Mouse (Mus musculus): Measurements from ENCODE around the gene Tns3. TPM values are rescaled to one million over a fixed set of nuclear protein-coding genes. Genes with fewer than 3 reads are reported as not detected.

Gene Tns3
- total RNA-seq, 1 experiment from 2014 or later: 5.8 TPM

DNA sequence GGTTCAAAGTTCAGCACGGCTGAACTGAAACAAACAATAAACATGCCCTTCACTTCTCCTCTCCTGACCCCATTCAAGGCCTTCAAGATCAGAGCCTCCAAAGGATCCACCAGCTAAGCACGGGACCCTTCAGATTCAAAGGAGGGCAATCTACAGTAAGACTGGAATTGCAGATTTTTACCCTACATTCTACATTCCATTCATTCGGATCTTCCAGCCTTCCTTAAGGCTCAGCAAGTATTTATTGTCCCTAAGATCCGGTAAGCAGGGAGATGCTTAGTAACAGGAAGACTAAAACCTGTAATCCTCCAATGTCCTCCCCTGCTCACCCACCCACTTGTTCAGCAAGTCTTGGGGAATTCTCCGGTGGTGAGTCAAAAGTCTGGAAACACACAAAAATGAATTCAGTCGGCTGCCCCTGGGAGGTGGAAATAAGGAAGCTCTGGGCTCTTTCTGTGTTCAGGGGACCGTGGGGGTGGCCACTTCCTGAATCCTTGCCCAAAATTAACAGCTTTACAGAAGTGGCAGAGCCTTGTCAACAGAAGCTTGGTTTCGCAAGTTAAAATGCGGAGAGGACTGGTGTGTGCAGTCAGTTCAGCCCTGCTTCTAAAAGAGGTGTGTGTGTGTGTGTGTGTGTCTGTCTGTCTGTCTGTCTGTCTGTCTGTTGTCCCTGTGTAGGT, 75.0 kb downstream of the Tns3 start:
- peak; percentile 89 for ATAC-seq (ENCODE audit: extremely low read depth, insufficient number of reproducible peaks, low FRiP score, poor library complexity, severe bottlenecking)

DNA sequence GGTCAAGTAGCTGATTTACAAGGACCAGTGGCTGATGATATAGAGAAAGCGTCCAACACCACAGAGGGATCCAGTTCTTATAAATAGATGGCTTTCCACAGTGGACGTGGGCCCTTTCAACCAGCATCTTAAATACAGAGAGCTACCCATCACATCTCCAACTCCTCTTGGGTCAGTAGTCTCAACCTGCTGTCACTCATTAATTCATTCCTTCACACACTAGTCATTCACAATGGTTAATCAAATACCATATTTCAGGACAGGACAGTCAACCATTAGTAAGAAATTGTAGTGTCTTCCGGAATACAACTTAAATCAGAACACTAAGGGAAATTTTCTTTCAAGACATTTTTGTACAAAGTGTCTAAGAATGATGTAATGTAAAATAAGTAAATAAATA, 76.4 kb downstream of the Tns3 start:
- no peak for ATAC-seq (ENCODE audit: extremely low read depth, insufficient number of reproducible peaks, low FRiP score, poor library complexity, severe bottlenecking)

DNA sequence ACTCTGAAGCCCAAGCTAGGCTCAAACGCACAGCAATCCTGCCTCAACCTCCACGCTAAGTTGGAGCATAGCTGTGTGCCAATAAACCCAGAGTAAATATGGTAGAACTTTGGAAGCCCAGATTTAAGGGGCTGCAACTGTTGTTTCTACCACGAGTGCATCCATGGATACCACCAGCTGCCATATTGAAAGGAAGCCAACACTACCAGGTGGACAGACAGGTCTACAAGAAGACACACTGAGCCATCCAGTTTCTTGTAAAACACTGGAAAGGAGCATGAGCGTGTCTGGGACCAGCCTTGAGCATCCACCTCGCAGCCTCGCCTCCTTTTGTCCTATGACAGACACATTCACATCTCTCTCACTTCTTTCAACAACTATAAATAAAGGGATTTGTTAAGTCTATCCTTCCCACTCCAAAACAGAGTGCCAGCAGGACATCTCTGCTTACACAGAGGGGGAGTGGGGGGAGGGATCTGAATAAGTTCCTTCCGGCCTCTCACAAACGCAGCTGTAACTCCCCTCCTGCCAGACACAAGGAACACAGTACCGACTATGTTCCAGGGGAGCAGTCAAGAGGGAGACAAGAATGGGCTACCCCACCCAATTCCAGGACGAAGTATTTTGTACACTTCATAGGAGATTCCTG, 77.2 kb downstream of the Tns3 start:
- no peak for ATAC-seq (ENCODE audit: extremely low read depth, insufficient number of reproducible peaks, low FRiP score, poor library complexity, severe bottlenecking)

DNA sequence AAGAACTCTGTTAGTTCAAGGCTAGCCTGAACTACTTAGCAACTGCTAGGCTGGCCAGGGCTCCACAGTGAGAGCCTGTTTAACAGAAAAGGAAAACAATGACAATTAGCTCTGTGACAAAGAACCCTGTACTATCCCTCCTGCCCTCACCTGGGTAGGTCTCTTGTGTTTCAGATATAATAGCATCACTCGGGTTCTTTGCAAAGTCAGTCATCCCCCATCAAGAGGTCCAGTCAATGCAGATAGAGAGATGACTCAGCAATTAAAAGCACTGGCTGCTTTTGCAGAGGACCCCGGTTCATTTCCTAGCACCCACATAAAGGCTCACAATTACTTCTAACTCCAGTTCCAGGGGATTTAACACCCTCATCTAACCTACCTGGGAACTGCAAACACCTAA, 78.0 kb downstream of the Tns3 start:
- ATAC-seq (ENCODE audit: extremely low read depth, insufficient number of reproducible peaks, low FRiP score, poor library complexity, severe bottlenecking): no peak

DNA sequence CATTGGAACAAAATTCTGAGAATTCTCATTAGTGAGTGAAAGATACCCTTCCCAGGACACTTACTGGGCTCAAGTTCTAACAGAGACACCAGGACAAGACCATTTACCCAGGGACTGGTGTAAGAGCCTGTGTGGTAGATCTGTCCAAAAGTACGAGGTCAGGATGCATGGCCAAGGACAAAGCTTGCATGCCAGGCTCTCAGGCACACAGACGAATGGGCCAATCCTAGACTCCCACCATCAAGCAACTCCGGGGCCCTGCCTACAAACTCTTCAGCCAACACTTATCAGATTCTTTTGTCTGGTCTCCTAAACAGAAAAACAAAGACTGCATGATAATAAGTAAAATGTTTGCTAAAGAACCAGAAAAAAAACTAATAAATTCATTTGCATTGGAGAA, 78.6 kb downstream of the Tns3 start:
- no peak for ATAC-seq (ENCODE audit: extremely low read depth, insufficient number of reproducible peaks, low FRiP score, poor library complexity, severe bottlenecking)

DNA sequence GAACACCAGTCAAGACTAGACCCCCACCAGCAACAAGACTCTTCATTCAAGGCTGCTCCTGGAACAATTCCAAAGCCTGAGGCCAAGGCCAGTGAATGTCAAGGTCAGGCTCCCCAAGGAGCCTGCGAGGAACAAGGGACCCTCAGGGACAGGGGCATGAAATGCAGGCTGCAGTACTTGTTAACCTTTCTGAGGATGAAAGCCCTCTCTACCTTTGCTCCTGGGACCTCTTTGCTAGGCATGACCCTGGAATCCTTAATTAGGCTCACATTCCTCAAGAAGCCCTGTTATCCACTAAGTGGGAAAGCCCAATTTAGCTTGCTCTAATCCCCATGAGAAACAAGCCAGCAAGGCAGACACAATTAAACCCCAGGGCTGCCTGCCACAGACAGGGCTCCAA, 79.4 kb downstream of the Tns3 start:
- no peak for ATAC-seq (ENCODE audit: extremely low read depth, insufficient number of reproducible peaks, low FRiP score, poor library complexity, severe bottlenecking)

DNA sequence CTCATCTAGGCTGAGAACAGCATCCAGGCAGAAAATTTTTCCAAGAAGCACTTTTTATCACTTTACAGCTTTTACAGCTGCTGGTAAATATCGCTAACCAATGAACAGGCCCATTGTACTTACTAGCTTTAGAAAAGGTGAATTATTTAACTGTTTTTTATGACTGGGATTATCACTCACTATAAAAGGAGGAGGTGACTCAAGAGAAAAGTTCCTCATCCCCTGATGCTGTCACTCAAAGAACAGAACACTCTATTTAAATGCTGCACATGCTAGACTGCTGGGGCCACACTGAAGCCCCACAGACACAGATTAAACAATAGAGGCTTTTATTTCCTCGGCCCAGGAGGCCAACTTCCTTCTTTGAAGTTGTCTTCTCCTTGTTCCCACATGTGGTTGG, 80.0 kb downstream of the Tns3 start:
- ATAC-seq (ENCODE audit: extremely low read depth, insufficient number of reproducible peaks, low FRiP score, poor library complexity, severe bottlenecking): no peak

DNA sequence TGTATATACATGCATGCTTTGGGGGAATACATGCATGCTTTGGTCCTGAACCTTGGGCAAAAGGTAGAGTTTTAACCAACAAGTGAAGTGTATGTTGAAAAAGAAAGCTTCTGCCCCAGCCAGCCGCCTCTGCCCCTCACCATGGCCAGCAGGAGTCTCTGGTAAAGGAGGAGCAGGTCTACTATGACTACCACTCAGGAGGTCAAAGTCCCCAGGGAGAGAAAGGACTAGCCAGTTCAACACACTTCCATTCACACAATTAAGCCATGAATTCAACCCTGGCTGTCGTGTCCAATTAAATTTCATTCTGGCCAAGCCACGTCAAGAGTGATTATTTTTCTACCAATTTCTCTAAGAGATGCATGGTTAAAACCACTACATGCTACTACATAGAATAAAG, 81.2 kb downstream of the Tns3 start:
- no peak for ATAC-seq (ENCODE audit: extremely low read depth, insufficient number of reproducible peaks, low FRiP score, poor library complexity, severe bottlenecking)

DNA sequence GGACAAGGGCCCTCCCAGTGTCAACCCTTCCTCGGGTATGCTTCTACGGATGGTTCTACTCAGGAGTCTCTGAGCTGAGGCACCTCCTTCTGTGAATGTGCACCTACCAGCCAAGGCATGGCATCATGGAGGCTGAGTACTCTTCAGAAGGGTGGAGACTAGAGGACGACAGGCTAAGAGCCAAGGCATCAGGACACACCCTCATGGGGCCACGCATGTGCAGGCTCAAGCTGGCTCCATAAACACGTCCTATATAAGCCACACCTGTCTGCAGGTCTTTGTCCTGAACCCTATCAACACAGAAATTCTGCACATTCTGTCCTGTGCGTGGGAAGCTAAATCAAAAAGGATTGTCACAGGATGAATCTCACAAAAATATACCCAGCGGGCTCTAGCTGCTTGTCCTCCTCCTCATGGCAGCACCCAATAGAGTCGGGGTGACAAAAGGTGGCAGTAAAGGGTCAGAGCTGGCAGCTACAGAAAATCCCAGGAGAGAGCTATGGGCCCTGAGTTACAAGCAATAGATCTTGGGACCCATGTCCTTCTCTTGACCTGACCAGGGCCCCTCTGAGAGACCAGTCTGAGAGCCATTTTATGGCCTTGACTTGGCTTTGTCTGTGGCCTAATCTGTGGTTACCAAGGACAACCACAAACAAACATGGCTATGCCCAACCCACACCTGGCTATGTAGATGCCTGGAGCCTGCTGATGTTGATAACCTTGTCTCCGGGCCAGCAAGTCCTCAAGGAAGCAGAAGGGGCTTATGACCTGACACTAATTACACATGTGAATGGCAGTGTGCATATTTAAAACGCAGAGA, 82.0 kb downstream of the Tns3 start:
- ATAC-seq (ENCODE audit: extremely low read depth, insufficient number of reproducible peaks, low FRiP score, poor library complexity, severe bottlenecking): no peak

DNA sequence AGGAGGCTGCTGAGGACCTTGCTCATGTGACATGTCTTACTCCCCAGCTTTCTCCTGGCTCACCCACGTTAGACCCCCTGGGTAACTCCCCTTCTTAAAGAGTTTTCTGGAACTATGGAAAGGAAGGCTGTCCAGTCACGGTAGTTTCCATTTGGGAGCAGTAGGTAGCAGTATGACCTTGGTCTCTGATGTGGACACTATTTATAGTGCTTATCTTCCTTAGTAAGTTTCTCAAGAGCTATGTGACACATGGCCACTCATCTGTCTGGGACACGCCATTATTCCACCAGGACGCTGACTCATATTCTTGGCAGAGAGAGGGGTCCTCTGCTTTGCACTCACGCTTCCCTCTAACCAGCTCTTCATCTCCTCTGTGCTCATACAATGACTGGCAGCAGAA, 84.5 kb downstream of the Tns3 start:
- no peak for ATAC-seq (ENCODE audit: extremely low read depth, insufficient number of reproducible peaks, low FRiP score, poor library complexity, severe bottlenecking)

DNA sequence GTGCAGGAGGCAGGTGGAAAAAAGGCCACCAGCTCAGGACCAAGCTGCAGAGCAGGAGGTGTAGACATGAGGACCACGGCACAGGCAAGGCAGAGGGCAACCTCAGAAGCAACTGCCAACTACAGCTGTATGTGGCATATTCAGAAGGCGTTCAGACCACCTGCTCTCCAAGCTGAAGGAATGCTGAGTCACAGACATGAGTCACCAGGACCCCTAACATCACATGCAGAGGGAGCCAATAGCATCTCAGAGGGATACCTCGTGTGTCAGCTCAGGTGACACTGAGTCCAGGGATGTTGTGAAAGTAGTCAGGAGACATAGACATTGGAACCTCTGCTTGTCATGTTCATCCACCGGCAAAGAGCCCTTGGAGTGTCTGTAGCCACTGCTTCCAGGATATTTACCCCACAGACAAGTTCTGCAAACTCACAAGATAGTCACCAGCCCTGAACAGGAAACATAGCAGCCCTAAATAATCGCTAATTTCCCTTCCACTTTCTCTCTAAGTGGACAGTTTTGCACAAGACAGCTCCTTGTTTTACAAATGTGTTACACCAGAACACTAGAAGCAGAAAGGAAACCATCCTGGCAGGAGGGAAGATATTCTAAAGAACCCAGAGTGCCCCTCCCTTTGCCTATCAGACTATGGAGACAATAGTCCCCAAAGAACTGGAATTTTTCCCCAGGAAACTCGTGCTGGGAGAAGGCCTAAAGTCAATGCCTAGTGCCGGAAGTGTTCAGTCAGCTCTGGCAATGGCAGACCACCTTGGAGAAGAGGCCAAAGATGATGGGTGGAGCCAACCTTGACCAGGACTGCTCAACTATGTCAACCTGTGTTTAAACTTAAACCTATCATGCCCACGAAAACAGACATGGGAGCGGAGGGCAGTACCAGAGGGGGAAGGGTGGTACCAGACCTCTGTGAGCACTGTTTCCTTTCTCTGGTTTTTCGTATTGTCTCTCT, 88.8 kb downstream of the Tns3 start:
- ATAC-seq (ENCODE audit: extremely low read depth, insufficient number of reproducible peaks, low FRiP score, poor library complexity, severe bottlenecking): no peak

DNA sequence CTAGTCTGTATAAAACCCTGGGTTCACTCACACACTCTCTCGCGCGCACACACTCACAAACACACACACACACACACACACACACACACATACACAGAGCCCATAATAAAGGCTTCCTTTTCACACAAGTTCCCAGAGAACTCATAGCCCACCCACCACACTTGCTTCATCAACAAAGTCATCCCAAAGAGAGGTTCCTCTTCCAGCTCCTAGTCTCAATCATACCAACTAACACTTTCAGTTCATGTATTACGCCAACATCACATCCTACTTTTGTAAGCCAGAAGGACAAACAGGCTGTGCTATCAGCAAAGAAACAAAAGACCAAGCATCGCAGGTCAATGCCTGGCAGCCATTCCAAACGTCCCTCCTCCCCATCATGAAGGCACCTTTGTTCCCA, 89.8 kb downstream of the Tns3 start:
- no peak for ATAC-seq (ENCODE audit: extremely low read depth, insufficient number of reproducible peaks, low FRiP score, poor library complexity, severe bottlenecking)

DNA sequence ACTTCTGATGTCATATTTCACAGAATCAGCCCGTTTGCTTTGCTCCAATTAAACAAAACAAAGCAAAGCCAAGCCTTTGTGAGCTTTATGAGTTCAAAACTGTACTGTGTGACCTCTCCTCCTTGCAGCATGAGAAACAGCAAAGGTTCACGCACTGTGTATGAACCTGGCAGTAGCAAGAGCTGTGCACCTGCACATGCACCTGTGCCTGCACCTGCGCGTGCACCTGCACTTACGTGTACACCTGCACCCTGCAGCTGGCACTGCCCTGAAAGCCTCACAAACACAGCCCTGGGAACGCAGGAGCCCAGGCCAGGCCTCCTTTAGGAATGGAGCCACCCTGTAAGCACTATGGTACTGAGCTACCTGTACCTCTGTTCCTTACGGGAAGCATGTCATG, 91.6 kb downstream of the Tns3 start:
- no peak for ATAC-seq (ENCODE audit: extremely low read depth, insufficient number of reproducible peaks, low FRiP score, poor library complexity, severe bottlenecking)

DNA sequence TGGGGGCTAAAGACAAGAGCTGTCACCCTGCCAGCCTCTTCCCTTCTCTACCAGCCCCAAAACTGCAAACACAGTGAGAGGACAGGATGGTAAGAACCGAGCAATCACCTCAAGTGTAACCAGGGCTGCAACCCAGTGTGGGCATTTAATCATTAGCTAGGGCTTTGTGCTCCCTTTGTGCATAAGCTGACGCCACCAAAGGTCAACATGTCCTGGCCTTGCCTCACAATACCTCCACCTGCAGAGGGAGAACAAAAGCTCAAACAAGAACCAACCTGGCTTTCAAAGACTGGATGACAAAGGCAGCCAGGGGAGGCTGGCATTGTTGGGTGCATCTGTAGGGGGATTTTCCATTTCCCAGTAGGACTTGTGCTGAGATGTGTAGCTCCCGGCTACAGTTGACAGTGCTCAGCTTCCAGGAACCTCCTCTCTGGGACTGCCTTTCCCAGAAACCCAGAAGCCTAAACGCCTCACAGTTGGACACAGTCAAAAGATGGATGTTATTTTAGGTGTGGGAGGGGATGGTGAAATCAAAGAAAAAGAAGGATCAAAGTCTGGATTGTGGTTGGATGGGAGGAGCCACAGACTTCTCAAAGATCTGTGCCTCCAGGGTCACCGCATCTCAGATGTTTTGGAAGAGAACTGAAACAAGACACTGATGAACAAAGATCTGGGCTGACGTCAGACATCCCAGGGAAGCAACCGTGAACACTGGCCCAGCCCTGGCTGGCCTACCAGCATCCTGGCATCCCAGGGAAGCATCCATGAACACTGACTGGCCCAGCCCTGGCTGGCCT, 94.9 kb downstream of the Tns3 start:
- no peak for ATAC-seq (ENCODE audit: extremely low read depth, insufficient number of reproducible peaks, low FRiP score, poor library complexity, severe bottlenecking)

DNA sequence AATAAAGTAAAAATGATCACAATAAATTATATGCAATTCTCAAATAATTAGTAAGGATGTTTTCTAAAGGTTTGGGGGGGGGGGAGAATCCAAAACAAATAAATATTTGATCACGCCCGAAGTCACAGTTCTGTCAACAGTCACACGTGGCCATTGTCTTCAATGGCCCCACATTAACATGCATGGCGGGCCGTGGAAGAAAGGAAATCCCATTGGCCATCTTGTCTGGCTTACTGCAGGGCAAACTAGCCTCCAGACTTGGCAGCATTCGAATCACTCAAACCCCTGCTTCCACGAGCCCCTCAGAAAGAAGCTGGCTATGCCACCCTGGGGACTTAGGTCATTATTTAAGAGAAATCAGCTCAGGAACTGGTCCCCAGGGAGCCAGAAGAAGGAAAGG, 95.5 kb downstream of the Tns3 start:
- no peak for ATAC-seq (ENCODE audit: extremely low read depth, insufficient number of reproducible peaks, low FRiP score, poor library complexity, severe bottlenecking)

DNA sequence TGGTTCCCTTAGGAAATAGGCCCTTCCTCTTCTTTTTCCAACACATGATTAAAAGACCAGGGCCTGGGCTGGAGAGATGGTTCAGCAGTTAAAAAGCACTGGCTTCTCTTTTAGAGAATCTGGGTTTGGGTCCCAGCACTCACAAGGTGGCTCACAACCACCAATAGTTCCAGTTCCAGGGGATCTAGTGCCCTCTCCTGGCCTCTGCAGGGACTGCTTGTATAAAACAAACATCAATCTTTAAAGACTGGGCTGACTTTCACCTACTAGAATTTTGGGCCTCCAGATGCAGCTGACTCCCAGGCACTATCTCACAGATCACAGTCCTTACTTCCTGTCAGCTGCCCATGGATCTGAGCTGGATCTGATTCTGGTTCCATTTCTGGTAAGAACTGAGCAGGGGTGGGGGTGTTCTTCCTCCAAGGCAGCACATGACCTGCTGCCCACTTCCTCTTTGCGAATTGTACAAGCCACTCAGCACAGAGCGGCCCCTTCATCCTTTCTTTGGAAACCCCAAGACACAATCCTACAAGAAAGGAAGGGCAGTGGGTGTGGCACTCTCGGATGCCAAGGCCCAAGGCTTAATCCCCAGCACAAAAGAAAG, 98.0 kb downstream of the Tns3 start:
- ATAC-seq (ENCODE audit: extremely low read depth, insufficient number of reproducible peaks, low FRiP score, poor library complexity, severe bottlenecking): peak; percentile 71

DNA sequence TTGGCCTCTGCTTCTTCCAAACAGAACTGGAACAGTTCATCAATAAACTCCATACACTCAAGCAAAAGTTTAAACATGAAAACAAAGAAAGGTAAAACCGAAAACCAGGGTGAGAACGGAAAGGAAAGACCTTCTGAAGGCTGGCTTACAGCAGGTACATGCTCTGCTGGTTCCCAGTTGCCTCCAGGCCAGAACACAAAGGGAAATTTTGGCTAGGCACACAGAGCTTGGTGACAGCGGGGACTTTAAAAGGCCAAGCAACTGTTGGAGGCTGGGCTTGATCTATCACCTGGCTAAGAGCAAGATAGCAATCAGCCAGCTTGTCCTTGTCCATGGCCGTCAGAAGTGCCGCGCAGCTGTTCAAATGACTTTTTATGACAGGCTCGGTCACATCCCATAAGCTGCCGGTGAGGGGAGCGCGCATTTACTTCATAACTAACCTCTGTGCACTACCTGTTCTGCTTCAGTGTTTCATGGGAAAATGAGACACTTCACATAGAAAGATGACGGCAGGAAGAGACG, 105.5 kb downstream of the Tns3 start:
- no peak for ATAC-seq (ENCODE audit: extremely low read depth, insufficient number of reproducible peaks, low FRiP score, poor library complexity, severe bottlenecking)

DNA sequence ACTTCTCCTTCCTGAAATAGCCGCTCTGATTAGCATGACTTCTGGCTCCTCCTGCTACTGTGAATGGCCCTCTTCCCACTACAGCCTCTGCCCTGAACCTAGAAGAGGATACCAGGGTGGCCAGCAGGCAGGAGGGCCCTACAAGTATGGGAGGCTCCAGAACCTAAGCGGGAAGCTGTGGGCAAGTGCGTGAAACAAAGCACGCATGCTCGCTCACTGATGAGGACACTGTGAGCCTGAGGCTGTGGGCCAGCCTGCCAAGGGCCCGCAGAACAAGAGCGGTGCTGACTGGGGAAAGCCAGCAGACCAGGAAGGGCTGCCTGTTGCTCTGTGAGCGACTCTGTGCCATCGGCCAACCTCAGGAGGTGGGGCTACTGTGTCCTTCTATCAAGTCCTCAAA, 106.1 kb downstream of the Tns3 start:
- 0 out of 2 replicates have a peak, but pooled peaks have one; percentile 13 for ATAC-seq (ENCODE audit: extremely low read depth, insufficient number of reproducible peaks, low FRiP score, poor library complexity, severe bottlenecking)

Data from neutrophil, adult 5-6 weeks (primary cell).